8 mouse cellular contexts compared by ENCODE assay signal in genomic region chr19:5845319-5846135, GRCm38 (mm10). TPM values are rescaled to one million over a fixed set of nuclear protein-coding genes. Genes with fewer than 3 reads are reported as not detected.
A peak's percentile ranks its signal among the peaks of the same experiment; 100 is the strongest.
DNase-seq lines count a peak whose midpoint lies in the region; ATAC-seq and TF ChIP-seq lines count a peak whose summit lies in the region.

No protein-coding gene starts in this region.

- peak; percentile 4 for TF ChIP-seq POLR2A in olfactory bulb, adult 2 months (IDR thresholded peaks at IDR 0.05; ENCODE audit: insufficient read depth, low read depth, low read length)
- peak; percentile 99 for TF ChIP-seq POLR2A in thymus, adult 2 months (IDR thresholded peaks at IDR 0.05; ENCODE audit: control insufficient read depth, extremely low read depth, insufficient read depth, low read length, poor library complexity)

- peak overlapping the region; percentile 87 for H3K4me3 ChIP-seq in E14TG2a.4 (replicated peaks; ENCODE audit: low read length)
- H3K4me3 ChIP-seq in forebrain, embryonic 13.5 days, result peak overlapping the region; percentile 32
- peak overlapping the region; percentile 51 for H3K4me3 ChIP-seq in layer of hippocampus, adult 2 months
- H3K4me3 ChIP-seq in lung, embryonic 14.5 days (ENCODE audit: low read depth, low read length), result peak overlapping the region; percentile 40
- H3K4me3 ChIP-seq in olfactory bulb, adult 2 months (ENCODE audit: insufficient read depth, low read depth, low read length), result peak overlapping the region; percentile 42
- peak overlapping the region; percentile 97 for H3K4me3 ChIP-seq in thymus, adult 2 months (ENCODE audit: control insufficient read depth, insufficient read depth, low read length)

- H3K9ac ChIP-seq in forebrain, embryonic 13.5 days, result peak overlapping the region; percentile 69
- peak overlapping the region; percentile 60 for H3K9ac ChIP-seq in lung, embryonic 14.5 days

- DNase-seq in c-Kit-positive CD71-negative TER-119-negative erythroid progenitor cells, embryonic 14.5 days (ENCODE audit: low read depth), result peak; percentile 89
- DNase-seq in heart, postnatal 36 days, result peak; percentile 96 to 97
- DNase-seq in layer of hippocampus, adult 2 months (ENCODE audit: low spot score in 2 of 2), result peak; percentile 85 to 92
- DNase-seq in lung, embryonic 14.5 days, result peak; percentile 97
- DNase-seq in thymus, adult 2 months, result peak; percentile 93

- H3K4me1 ChIP-seq in E14TG2a.4 (replicated peaks; ENCODE audit: low read depth, low read length), result peaks cover 89% of the 10 kb centered on the region
- H3K4me1 ChIP-seq in forebrain, embryonic 13.5 days, result peaks cover 88% of the 10 kb centered on the region
- peaks cover 64% of the 10 kb centered on the region for H3K4me1 ChIP-seq in lung, embryonic 14.5 days (ENCODE audit: insufficient read depth)
- peaks cover 70% of the 10 kb centered on the region for H3K4me1 ChIP-seq in olfactory bulb, adult 2 months (ENCODE audit: control insufficient read depth, insufficient read depth, low read length)
- peaks cover 68% of the 10 kb centered on the region for H3K4me1 ChIP-seq in thymus, adult 2 months (replicated peaks; ENCODE audit: control insufficient read depth, insufficient read depth, low read length)

- peak overlapping the region; percentile 99 for H3K27ac ChIP-seq in forebrain, embryonic 13.5 days
- peak overlapping the region; percentile 100 for H3K27ac ChIP-seq in layer of hippocampus, adult 2 months
- peak overlapping the region; percentile 98 for H3K27ac ChIP-seq in lung, embryonic 14.5 days (ENCODE audit: low read depth)
- H3K27ac ChIP-seq in olfactory bulb, adult 2 months (ENCODE audit: insufficient read depth, low read depth, low read length), result peak overlapping the region; percentile 98
- peak overlapping the region; percentile 99 for H3K27ac ChIP-seq in thymus, adult 2 months (ENCODE audit: control insufficient read depth, insufficient read depth, low read length)

- no peaks in the 10 kb centered on the region for H3K27me3 ChIP-seq in E14TG2a.4 (ENCODE audit: insufficient read depth, low read length)
- no peaks in the 10 kb centered on the region for H3K27me3 ChIP-seq in forebrain, embryonic 13.5 days
- no peaks in the 10 kb centered on the region for H3K27me3 ChIP-seq in lung, embryonic 14.5 days (ENCODE audit: insufficient read depth, low read length)
- no peaks in the 10 kb centered on the region for H3K27me3 ChIP-seq in thymus, adult 2 months (ENCODE audit: control insufficient read depth, insufficient read depth, low read length)

- H3K36me3 ChIP-seq in E14TG2a.4 (ENCODE audit: insufficient read depth, low read length), result peaks cover 9% of the 10 kb centered on the region; the same call in 1 of the 2 replicates
- no peaks in the 10 kb centered on the region for H3K36me3 ChIP-seq in forebrain, embryonic 13.5 days (ENCODE audit: poor library complexity, severe bottlenecking)
- H3K36me3 ChIP-seq in lung, embryonic 14.5 days (ENCODE audit: insufficient read depth), result no peaks in the 10 kb centered on the region
- H3K36me3 ChIP-seq in thymus, adult 2 months (ENCODE audit: control insufficient read depth, insufficient read depth, low read length), result no peaks in the 10 kb centered on the region

- H3K4me2 ChIP-seq in forebrain, embryonic 13.5 days, result peak overlapping the region; percentile 68
- peak overlapping the region; percentile 80 for H3K4me2 ChIP-seq in lung, embryonic 14.5 days

- no peak for TF ChIP-seq CTCF in E14TG2a.4 (conservative IDR thresholded peaks at IDR 0.05; ENCODE audit: low read length)
- peak; percentile 57 for TF ChIP-seq CTCF in layer of hippocampus, adult 2 months (conservative IDR thresholded peaks at IDR 0.05)
- peak; percentile 39 for TF ChIP-seq CTCF in lung, embryonic 14.5 days (IDR thresholded peaks at IDR 0.05; ENCODE audit: low read depth)
- 0 out of 2 replicates have a peak, but pooled peaks have one; percentile 6 for TF ChIP-seq CTCF in olfactory bulb, adult 2 months (IDR thresholded peaks at IDR 0.05; ENCODE audit: insufficient read depth, low read depth, low read length)
- no peak; the same call in 1 of the 2 replicates for TF ChIP-seq CTCF in thymus, adult 2 months (IDR thresholded peaks at IDR 0.05; ENCODE audit: borderline replicate concordance, control insufficient read depth, extremely low read depth, insufficient read depth, low read length, poor library complexity)

- H3K9me3 ChIP-seq in E14TG2a.4 (ENCODE audit: low read length), result no peaks in the 10 kb centered on the region
- no peaks in the 10 kb centered on the region for H3K9me3 ChIP-seq in forebrain, embryonic 13.5 days (replicated peaks)
- no peaks in the 10 kb centered on the region for H3K9me3 ChIP-seq in lung, embryonic 14.5 days (ENCODE audit: low read depth, low read length)

- WGBS in forebrain, embryonic 13.5 days, result 7% methylated on average over 44 of the region's 45 CpGs
- 5% methylated on average over 45 of the region's 45 CpGs for WGBS in lung, embryonic 14.5 days
- 3% methylated on average over 45 of the region's 45 CpGs for WGBS in olfactory bulb, adult 2 months
- under 1% methylated on average over 45 of the region's 45 CpGs for WGBS in thymus, adult 2 months

- ATAC-seq in forebrain, embryonic 13.5 days, result peak; percentile 43
- peak; percentile 19; the same call in 1 of the 2 replicates for ATAC-seq in lung, embryonic 14.5 days (ENCODE audit: insufficient read depth)

- intact Hi-C loops in heart, postnatal 36 days (cut with DNase I), result loop anchor here (1.0 kb wide), 1 partner anchor 43 kb away; no protein-coding TSS in a partner anchor

RNA-seq across cellular contexts. Expression of gene Frmd8, which starts 29.5 kb away (rescaled TPM):
- polyA plus RNA-seq in forebrain, embryonic 13.5 days (2015; fragmentation: Nextera tagmentation; extraction: Ambion mirVana), result 21.7 and 26.2 TPM in 2 replicates
- total RNA-seq in heart, postnatal 36 days (2021), result 10 to 100 TPM; 11.4 to 11.7 TPM
- total RNA-seq in layer of hippocampus, adult 2 months (2021), result 10 to 100 TPM in 1 of 2 experiments, 1 to 10 TPM in 1; 9.5 to 10.6 TPM
- polyA plus RNA-seq in lung, embryonic 14.5 days (2014; fragmentation: Nextera tagmentation; extraction: Ambion mirVana), result 37.9 and 42.2 TPM in 2 replicates
- not detected in 2 replicates for polyA plus RNA-seq in olfactory bulb, adult 2 months (2012; ENCODE audit: insufficient read depth, insufficient read length, low replicate concordance, missing spikeins)
- polyA plus RNA-seq in thymus, adult 2 months (2012; rRNA removed), result 121 and 129 TPM in 2 replicates

RNA-seq across cellular contexts. Expression of gene Slc25a45, which starts 32.1 kb away (rescaled TPM):
- polyA plus RNA-seq in forebrain, embryonic 13.5 days (2015; fragmentation: Nextera tagmentation; extraction: Ambion mirVana), result 1.2 and 1.4 TPM in 2 replicates
- 1 to 10 TPM; 3.4 to 4.2 TPM for total RNA-seq in heart, postnatal 36 days (2021)
- total RNA-seq in layer of hippocampus, adult 2 months (2021), result 1 to 10 TPM; 3.5 to 3.6 TPM
- 2.4 TPM in 2 replicates for polyA plus RNA-seq in lung, embryonic 14.5 days (2014; fragmentation: Nextera tagmentation; extraction: Ambion mirVana)
- polyA plus RNA-seq in olfactory bulb, adult 2 months (2012; ENCODE audit: insufficient read depth, insufficient read length, low replicate concordance, missing spikeins), result not detected in 2 replicates
- 57.5 and 57.9 TPM in 2 replicates for polyA plus RNA-seq in thymus, adult 2 months (2012; rRNA removed)

RNA-seq across cellular contexts. Expression of gene Tigd3, which starts 48.4 kb away (rescaled TPM):
- 13.1 and 15.5 TPM in 2 replicates for polyA plus RNA-seq in forebrain, embryonic 13.5 days (2015; fragmentation: Nextera tagmentation; extraction: Ambion mirVana)
- total RNA-seq in heart, postnatal 36 days (2021), result under 1 TPM; 0.57 to 0.64 TPM
- 1 to 10 TPM; 2.5 to 3.2 TPM for total RNA-seq in layer of hippocampus, adult 2 months (2021)
- polyA plus RNA-seq in lung, embryonic 14.5 days (2014; fragmentation: Nextera tagmentation; extraction: Ambion mirVana), result 2.7 and 3.8 TPM in 2 replicates
- polyA plus RNA-seq in olfactory bulb, adult 2 months (2012; ENCODE audit: insufficient read depth, insufficient read length, low replicate concordance, missing spikeins), result not detected in 2 replicates
- polyA plus RNA-seq in thymus, adult 2 months (2012; rRNA removed), result 4.0 and 4.7 TPM in 2 replicates

Comparison
In these comparisons a context has a peak if more than half of its experiments do, and no peak if none do; other contexts are left out.
1. Peak in every context shown above with its lines: DNase-seq, ATAC-seq, H3K4me3 ChIP-seq and H3K27ac ChIP-seq.
2. H3K4me3 ChIP-seq: peak in every context shown above with its lines; median percentile 97 in thymus, adult 2 months; 87 in E14TG2a.4; 51 in layer of hippocampus, adult 2 months; 42 in olfactory bulb, adult 2 months; 40 in lung, embryonic 14.5 days; 32 in forebrain, embryonic 13.5 days.
3. CTCF ChIP-seq: peak in layer of hippocampus, adult 2 months (single experiment), lung, embryonic 14.5 days (single experiment) and olfactory bulb, adult 2 months (single experiment); none in E14TG2a.4 (single experiment) and thymus, adult 2 months (single experiment).
4. RNA of gene Slc25a45, which starts 32.1 kb away (polyA plus RNA-seq): 57.5 to 57.9 TPM in thymus, adult 2 months; 2.4 TPM in lung, embryonic 14.5 days, 1.2 to 1.4 TPM in forebrain, embryonic 13.5 days and not detected in olfactory bulb, adult 2 months; every median in the first group is over 10 times any median in the second.